In genomic region chr9:118449336-118449735, GRCm38 (mm10) we compare ENCODE assay signal across 33 mouse cellular contexts. TPM values are rescaled to one million over a fixed set of nuclear protein-coding genes. Genes with fewer than 3 reads are reported as not detected.
"Had no signal": no experiment of that assay in that cellular context is flagged by ENCODE, and none has a peak within 500 bp of the region (broad histone marks: within the 10 kb centered on the region; RNA-seq: fewer than 3 reads in every experiment).

No protein-coding gene starts in this region.

- H3K4me2 ChIP-seq: heart, embryonic 12.5 days; hindbrain, embryonic 13.5 days; hindbrain, embryonic 15.5 days; intestine, embryonic 15.5 days; limb, embryonic 12.5 days; liver, embryonic 11.5 days; liver, embryonic 13.5 days; liver, embryonic 15.5 days had no signal

- H3K36me3 ChIP-seq: heart, embryonic 10.5 days; heart, embryonic 12.5 days; hindbrain, embryonic 10.5 days; hindbrain, embryonic 13.5 days; hindbrain, embryonic 15.5 days; intestine, embryonic 15.5 days; limb, embryonic 10.5 days; limb, embryonic 12.5 days; liver, embryonic 13.5 days; liver, embryonic 15.5 days had no signal

- ATAC-seq: inflammation-experienced regulatory T-cells, adult 6 months; intestine, embryonic 15.5 days; intestine, postnatal 0 days had no signal

- H3K27ac ChIP-seq: gastrocnemius, adult 2 months; heart, embryonic 10.5 days; hindbrain, embryonic 10.5 days; hindbrain, embryonic 13.5 days; hindbrain, embryonic 15.5 days; intestine, embryonic 15.5 days; layer of hippocampus, adult 2 months; left cerebral cortex, adult 2 months; limb, embryonic 10.5 days; limb, embryonic 12.5 days; liver, embryonic 13.5 days; liver, embryonic 15.5 days had no signal

- DNase-seq: gastrocnemius, adult 2 months; gastrocnemius, postnatal 10 days; gastrocnemius, postnatal 25 days; heart, adult 18-20 months; heart, postnatal 10 days; heart, postnatal 4 days; kidney, adult 18-20 months; kidney, adult 8-10 months; kidney, postnatal 10 days; kidney, postnatal 25 days; kidney, postnatal 4 days; liver; liver, embryonic 13.5 days had no signal

- H3K9ac ChIP-seq: heart, embryonic 12.5 days; hindbrain, embryonic 13.5 days; hindbrain, embryonic 15.5 days; intestine, embryonic 15.5 days; limb, embryonic 12.5 days; liver, embryonic 13.5 days; liver, embryonic 15.5 days had no signal

- H3K27me3 ChIP-seq: hindbrain, embryonic 15.5 days; intestine, embryonic 15.5 days; liver, embryonic 13.5 days; liver, embryonic 15.5 days had no signal

- H3K9me3 ChIP-seq: heart, embryonic 10.5 days; heart, embryonic 12.5 days; hindbrain, embryonic 10.5 days; hindbrain, embryonic 13.5 days; hindbrain, embryonic 15.5 days; intestine, embryonic 15.5 days; limb, embryonic 10.5 days; limb, embryonic 12.5 days; liver, embryonic 13.5 days; liver, embryonic 15.5 days had no signal

- H3K4me1 ChIP-seq: hindbrain, embryonic 13.5 days; hindbrain, embryonic 15.5 days; intestine, embryonic 15.5 days; limb, embryonic 10.5 days; limb, embryonic 12.5 days; liver, embryonic 13.5 days; liver, embryonic 15.5 days had no signal

- H3K4me3 ChIP-seq: gastrocnemius, adult 2 months; heart, embryonic 10.5 days; heart, embryonic 12.5 days; hindbrain, embryonic 10.5 days; hindbrain, embryonic 13.5 days; hindbrain, embryonic 15.5 days; intestine, embryonic 15.5 days; layer of hippocampus, adult 2 months; left cerebral cortex, adult 2 months; limb, embryonic 10.5 days; limb, embryonic 12.5 days; liver, embryonic 13.5 days; liver, embryonic 15.5 days had no signal

RNA-seq across cellular contexts. Expression of gene Eomes, which starts 28.7 kb away (rescaled TPM):
- total RNA-seq: gastrocnemius, adult 2 months; gastrocnemius, postnatal 10 days; gastrocnemius, postnatal 25 days; gastrocnemius, postnatal 4 days; granulocyte monocyte progenitor cell, adult 5-6 weeks; heart, postnatal 10 days; heart, postnatal 25 days; heart, postnatal 4 days had no signal
- polyA plus RNA-seq: heart, embryonic 14.5 days; hindbrain, embryonic 10.5 days; intestine, postnatal 0 days; kidney, embryonic 14.5 days; kidney, embryonic 16.5 days; liver, embryonic 11.5 days; liver, embryonic 13.5 days; liver, embryonic 15.5 days had no signal
